Mouse (Mus musculus) left cerebral cortex, postnatal 4 days (tissue): ENCODE results near the gene Gpr146. TPM values are rescaled to one million over a fixed set of nuclear protein-coding genes. Genes with fewer than 3 reads are reported as not detected.
A peak's percentile ranks its signal among the peaks of the same experiment; 100 is the strongest.
"Not testable (repeated sequence)": the region's sequence is repeated elsewhere in the genome, so short reads cannot be mapped to it uniquely, and the experiment has no call there.

ENCODE experiments used
- DNase-seq: peaks from one replicate; pipeline ENCODE4 v3.0.0-alpha.2; 2022
- intact Hi-C: fragments of 180-260 bp; cut with DNase I; formaldehyde crosslinking; loops from one replicate; pipeline ENCODE4 v1.15.1; 2025
- total RNA-seq, 2 experiments: library from RNA; stranded (reverse); gene quantifications; 2 replicates each; pipeline ENCODE4 v1.2.3; 2021

The Gpr146 gene
- 1 to 10 TPM; 2.2 to 2.5 TPM for total RNA-seq

GRCm38 (mm10) chr5:139377468-139378270 is at the start of gene Gpr146:
Gpr146 (plus strand) TSS chr5:139377697.
- intact Hi-C loops = no loop called here
- peak; percentile 47 for DNase-seq

DNA sequence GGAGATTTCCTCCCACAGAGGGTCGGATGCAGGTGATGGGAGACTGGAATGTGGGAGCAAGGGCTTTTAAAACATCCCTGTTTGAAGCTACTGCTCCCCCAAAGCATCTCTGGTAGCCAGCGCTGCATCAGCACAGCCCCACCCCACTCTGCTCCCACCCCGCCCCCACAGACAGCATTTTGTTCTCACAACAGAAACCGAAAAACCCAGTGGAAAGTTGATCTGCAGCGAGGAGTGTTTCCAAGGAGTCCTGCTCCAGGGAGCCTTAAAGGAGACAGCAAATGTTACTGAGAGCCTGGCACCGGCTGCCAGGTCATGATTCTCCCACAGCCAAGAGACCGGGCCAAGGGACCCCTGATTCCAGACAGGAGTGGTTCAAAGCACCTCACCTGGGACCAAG is 46.7 kb upstream of the Gpr146 start:
- intact Hi-C loops = no loop called here
- DNase-seq = no peak

GRCm38 (mm10) chr5:139331742-139332141 is 45.8 kb upstream of the Gpr146 start:
- intact Hi-C loops = no loop called here
- peak; percentile 81 for DNase-seq

- no peak for DNase-seq
- intact Hi-C loops = no loop called here
These were observed 44.8 kb upstream of the Gpr146 start for GRCm38 (mm10) chr5:139332590-139333272.

- DNase-seq = no peak
- intact Hi-C loops = no loop called here
These were observed 44.0 kb upstream of the Gpr146 start for GRCm38 (mm10) chr5:139333301-139334013.

DNA sequence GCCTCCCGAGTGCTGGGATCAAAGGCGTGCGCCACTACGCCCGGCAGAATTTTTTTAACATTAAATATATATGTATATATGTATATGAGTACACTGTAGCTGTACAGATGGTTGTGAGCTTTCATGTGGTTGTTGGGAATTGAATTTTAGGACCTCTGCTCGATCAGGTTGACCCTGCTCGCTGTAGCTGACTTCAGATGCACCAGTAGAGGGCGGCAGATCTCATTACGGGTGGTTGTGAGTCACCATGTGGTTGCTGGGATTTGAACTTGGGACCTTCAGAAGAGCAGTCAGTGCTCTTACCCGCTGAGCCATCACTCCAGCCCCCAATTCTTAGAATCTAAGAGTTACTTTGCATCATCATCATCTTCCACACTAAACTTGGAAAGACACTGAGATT is 43.1 kb upstream of the Gpr146 start:
- intact Hi-C loops = not testable (repeated sequence)

DNA sequence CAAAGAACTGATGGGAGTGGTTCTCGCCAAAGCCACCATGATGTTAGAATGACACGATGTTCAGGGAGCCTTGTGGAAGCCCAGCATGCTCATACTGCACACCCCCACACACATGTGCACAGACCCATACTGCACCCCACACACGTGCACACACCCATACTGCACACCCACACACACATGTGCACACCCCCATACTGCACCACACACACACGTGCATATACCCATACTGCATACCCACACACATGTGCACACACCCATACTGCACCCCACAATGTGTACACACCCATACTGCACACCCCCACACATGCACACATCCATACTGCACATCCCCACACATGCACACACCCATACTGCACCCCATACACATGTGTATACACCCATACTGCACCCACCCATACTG is 41.9 kb upstream of the Gpr146 start:
- intact Hi-C loops = no loop called here
- no peak for DNase-seq

More for the DNA sequence above, 43.1 kb upstream of the Gpr146 start:
- not testable (repeated sequence) for DNase-seq

DNA sequence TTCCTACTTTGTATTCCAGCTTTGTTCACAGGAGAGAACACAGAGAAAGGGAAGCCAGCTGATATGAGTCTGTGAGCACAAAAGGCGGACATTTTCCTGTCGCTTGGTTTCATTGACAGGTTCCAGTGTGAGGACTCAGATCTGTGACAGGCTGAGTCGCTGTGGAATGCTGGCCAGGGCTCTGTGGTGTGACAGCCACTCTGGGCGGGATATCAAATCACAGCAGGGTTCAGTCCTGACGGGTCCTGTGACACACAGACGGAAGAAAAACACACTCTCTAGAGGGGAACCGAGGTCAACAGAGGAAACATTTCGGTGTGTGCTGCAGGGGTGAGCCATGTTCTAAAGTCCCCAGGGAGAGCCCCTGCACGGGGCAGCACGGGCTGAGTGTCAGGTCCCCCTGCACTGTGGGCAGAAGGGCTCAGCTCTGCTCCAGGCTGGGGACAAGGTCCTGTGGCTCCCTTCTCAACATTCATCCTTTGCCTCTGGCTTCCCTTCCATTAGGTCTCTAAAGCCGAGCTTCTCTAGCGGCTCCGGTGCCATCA is 39.6 kb upstream of the Gpr146 start:
- peak; percentile 71 for DNase-seq
- intact Hi-C loops = no loop called here

GRCm38 (mm10) chr5:139338403-139338802 is 39.1 kb upstream of the Gpr146 start:
- intact Hi-C loops = no loop called here
- no peak for DNase-seq

- intact Hi-C loops = no loop called here
- no peak for DNase-seq
These were observed 38.6 kb upstream of the Gpr146 start for GRCm38 (mm10) chr5:139338891-139339290.

GRCm38 (mm10) chr5:139344021-139344686 is 33.3 kb upstream of the Gpr146 start:
- DNase-seq = peak; percentile 81
- intact Hi-C loops = no loop called here

DNA sequence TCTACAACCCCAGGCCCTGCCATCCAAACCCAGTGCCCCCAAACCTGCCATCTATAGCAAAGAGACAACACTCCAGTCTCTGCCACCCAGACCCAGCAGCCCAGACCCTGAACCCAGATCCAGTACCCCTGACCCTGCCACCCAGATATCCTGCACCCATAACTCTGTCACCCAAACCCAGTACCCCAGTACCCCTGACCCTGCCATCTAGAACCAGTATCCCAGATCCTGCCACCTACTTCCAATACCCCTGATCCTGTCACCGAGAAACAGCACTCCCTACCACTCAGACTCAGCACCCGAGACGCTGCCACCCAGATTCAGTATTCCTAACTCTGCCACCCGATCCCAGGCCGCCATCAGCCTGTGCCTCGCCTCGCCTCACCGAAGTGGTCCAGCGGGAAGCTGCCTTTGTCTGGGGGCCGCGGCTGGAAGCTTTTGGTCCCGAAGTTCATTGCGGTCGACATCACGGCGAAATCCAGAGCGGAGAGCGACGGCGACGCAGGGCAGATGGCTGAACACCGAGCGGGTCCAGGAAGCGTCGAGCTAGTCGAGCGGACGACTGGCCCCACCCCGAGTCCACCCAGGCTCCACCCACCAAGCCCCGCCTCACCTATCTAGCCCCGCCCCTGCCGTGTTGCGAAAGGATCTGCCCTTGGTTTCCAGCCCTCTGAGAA is 32.7 kb upstream of the Gpr146 start:
- intact Hi-C loops = no loop called here
- DNase-seq = peak; percentile 94

GRCm38 (mm10) chr5:139345364-139345714 is 32.2 kb upstream of the Gpr146 start:
- intact Hi-C loops = no loop called here
- DNase-seq = no peak

GRCm38 (mm10) chr5:139347225-139347624 is 30.3 kb upstream of the Gpr146 start:
- no peak for DNase-seq
- intact Hi-C loops = no loop called here

GRCm38 (mm10) chr5:139349713-139350112 is 27.8 kb upstream of the Gpr146 start:
- intact Hi-C loops = no loop called here

GRCm38 (mm10) chr5:139351134-139351533 is 26.4 kb upstream of the Gpr146 start, which contains the start of gene Cox19:
Cox19 (minus strand) TSS chr5:139351418.
- intact Hi-C loops = no loop called here

More at GRCm38 (mm10) chr5:139349713-139350112, 27.8 kb upstream of the Gpr146 start:
- DNase-seq = no peak

DNA sequence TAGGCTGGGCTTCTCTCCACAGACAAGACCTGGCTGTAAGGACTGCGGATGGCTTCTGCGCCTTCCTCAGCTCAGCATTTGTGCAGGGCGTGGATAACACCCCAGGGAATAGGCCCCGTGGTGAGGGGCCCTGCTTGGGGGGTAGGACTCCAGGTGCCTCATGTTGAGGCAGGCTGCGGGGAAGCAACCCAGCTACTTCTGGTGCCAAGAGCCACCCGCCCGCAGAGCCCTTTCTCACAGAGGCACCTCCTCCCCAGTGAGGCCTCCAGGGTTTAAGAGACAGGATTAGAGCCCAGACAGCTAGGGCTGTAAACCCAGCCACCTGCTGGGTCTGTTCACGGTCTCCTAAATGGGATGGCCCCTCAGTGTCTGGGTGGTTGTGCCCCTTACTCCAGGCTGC is 25.9 kb upstream of the Gpr146 start:
- no peak for DNase-seq
- intact Hi-C loops = no loop called here

More at GRCm38 (mm10) chr5:139351134-139351533, 26.4 kb upstream of the Gpr146 start, which contains the start of gene Cox19:
- no peak for DNase-seq

- intact Hi-C loops = no loop called here
These were observed 25.2 kb upstream of the Gpr146 start, which contains the start of gene Cyp2w1 for GRCm38 (mm10) chr5:139352317-139352716. Cyp2w1 (plus strand) TSS chr5:139352617.

DNA sequence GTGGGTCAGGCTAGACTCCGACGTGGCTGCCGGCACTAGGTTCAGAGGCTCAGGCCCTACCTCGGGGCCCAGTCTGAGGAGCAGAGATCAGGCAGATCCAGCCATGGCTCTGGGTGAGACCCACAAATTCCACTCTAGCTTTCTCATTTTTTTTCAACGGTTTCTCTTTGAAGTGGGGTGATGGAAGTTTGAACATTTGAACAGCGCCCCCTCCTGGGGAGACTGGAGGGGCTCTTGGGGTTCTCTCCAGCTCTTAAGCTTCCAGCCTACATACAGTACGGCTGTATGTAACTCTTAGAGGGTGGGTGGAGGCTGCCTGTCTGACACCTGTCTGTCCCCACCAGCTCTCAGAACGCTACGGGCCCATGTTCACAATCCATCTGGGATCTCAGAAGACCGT is 24.0 kb upstream of the Gpr146 start:
- DNase-seq = no peak
- intact Hi-C loops = no loop called here

More at GRCm38 (mm10) chr5:139352317-139352716, 25.2 kb upstream of the Gpr146 start, which contains the start of gene Cyp2w1:
- no peak for DNase-seq

- intact Hi-C loops = no loop called here
- no peak for DNase-seq
These were observed 23.6 kb upstream of the Gpr146 start for GRCm38 (mm10) chr5:139353946-139354345.
